Mouse (Mus musculus): ENCODE data around the gene Sel1l2. TPM values are rescaled to one million over a fixed set of nuclear protein-coding genes. Genes with fewer than 3 reads are reported as not detected.

The Sel1l2 gene
- total and polyA plus RNA-seq, 3 experiments, result not detected

DNA sequence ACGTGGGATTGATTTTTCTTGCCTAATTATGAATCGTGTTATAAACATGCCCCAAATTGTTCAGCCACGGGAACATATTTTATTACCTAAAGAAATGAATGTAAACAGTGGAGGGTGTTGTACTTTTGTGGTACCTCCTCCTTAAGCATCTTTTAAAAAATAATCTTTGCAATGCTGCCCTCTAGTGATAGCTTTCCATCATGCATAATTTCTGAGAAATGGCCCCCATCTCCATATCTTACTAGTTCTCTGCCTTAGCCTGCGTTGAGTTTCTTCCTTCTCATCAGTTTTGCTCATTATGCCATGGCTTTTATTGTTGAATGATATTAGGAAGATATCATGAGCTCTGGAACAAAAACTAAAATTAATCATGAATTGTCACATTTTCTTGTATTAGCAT, 37.8 kb upstream of the Sel1l2 start:
- Histone ChIP-seq H3K79me2 (replicated peaks; ENCODE audit: control insufficient read depth, extremely low read depth, insufficient read depth, poor library complexity, severe bottlenecking) (no peaks in the 10 kb centered on the region), H3K9me3 (replicated peaks; ENCODE audit: low read length) (no peaks in the 10 kb centered on the region), H3K9ac (ENCODE audit: insufficient read depth, low read depth) (no peak overlapping the region), H3K27ac (ENCODE audit: insufficient read depth, low read depth) (no peak overlapping the region), H3K36me3 (replicated peaks in 1 of 2; ENCODE audit: control insufficient read depth in 1 of 2, insufficient read depth in 1 of 2, low read length in 1 of 2) (no peaks in the 10 kb centered on the region), H3K27me3 (replicated peaks) (no peaks in the 10 kb centered on the region), H3K4me1 (ENCODE audit: control insufficient read depth in 1 of 2, insufficient read depth in 2 of 2) (no peaks in the 10 kb centered on the region), H3K4me2 (ENCODE audit: insufficient read depth, low read depth, poor library complexity, severe bottlenecking) (no peak overlapping the region), H3K4me3 (replicated peaks in 1 of 3; ENCODE audit: low read depth in 2 of 3, low read length in 2 of 3, poor library complexity in 1 of 3) (no peak overlapping the region)
- TF ChIP-seq PAX5 (IDR thresholded peaks at IDR 0.05; ENCODE audit: low read length) (no peak), RAD21 (IDR thresholded peaks at IDR 0.05; ENCODE audit: low read depth, low read length) (peak; percentile 82), MAFK (IDR thresholded peaks at IDR 0.05; ENCODE audit: insufficient replicate concordance, low read length) (no peak), SMC3 (IDR thresholded peaks at IDR 0.05; ENCODE audit: low read depth, low read length) (peak; percentile 57), CTCF (conservative IDR thresholded peaks at IDR 0.05 in 1 of 2, IDR thresholded peaks at IDR 0.05 in 1 of 2; ENCODE audit: low read depth in 2 of 2, low read length in 2 of 2) (peak; percentile 21 to 78; a peak in 3 of 4 replicates)
- DNase-seq (ENCODE audit: extremely low read depth), result peak; percentile 70
- in situ Hi-C loops (cut with MboI; ENCODE audit: low pct_ligation_motif_present, low pct_unique_long_range_greater_than_20kb, low sequenced_read_pairs) (no loop called here), dilution Hi-C loops (cut with MboI; ENCODE audit: extremely low pct_ligation_motif_present, extremely low pct_unique_long_range_greater_than_20kb, low sequenced_read_pairs) (no loop called here)

DNA sequence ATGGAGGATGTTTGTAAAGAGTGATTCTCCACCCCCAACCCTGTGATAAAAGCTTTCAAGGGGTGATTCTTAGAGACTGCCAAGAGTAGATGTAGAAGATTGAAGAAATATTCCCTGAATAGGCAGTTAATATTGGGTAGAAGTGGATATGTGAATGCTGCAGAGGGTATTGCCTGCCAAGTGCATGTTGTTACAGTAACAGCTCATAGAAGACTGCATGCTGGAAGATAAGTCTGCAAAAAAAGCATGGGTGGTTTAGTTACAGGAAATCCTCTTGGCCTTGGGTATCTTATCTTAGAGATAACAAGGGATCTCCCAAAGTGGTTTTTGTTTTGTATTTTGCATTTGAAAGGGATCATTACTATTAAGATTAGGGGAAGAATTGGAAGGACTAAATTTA, 36.3 kb upstream of the Sel1l2 start:
- H3K4me1 ChIP-seq (ENCODE audit: control insufficient read depth in 1 of 2, insufficient read depth in 2 of 2), result no peaks in the 10 kb centered on the region
- dilution Hi-C loops (cut with MboI; ENCODE audit: extremely low pct_ligation_motif_present, extremely low pct_unique_long_range_greater_than_20kb, low sequenced_read_pairs), result no loop called here
- no peaks in the 10 kb centered on the region for H3K79me2 ChIP-seq (replicated peaks; ENCODE audit: control insufficient read depth, extremely low read depth, insufficient read depth, poor library complexity, severe bottlenecking)
- in situ Hi-C loops (cut with MboI; ENCODE audit: low pct_ligation_motif_present, low pct_unique_long_range_greater_than_20kb, low sequenced_read_pairs), result no loop called here
- H3K36me3 ChIP-seq (replicated peaks in 1 of 2; ENCODE audit: control insufficient read depth in 1 of 2, insufficient read depth in 1 of 2, low read length in 1 of 2), result no peaks in the 10 kb centered on the region
- DNase-seq (ENCODE audit: extremely low read depth), result no peak
- H3K9ac ChIP-seq (ENCODE audit: insufficient read depth, low read depth), result no peak overlapping the region
- TF ChIP-seq ZC3H11A (IDR thresholded peaks at IDR 0.05; ENCODE audit: low read depth, low read length), result no peak
- no peak for TF ChIP-seq KAT2A (IDR thresholded peaks at IDR 0.05; ENCODE audit: insufficient replicate concordance, low read length)
- TF ChIP-seq ZKSCAN1 (IDR thresholded peaks at IDR 0.05; ENCODE audit: borderline replicate concordance, low read depth, low read length), result no peak
- TF ChIP-seq MYC (IDR thresholded peaks at IDR 0.05; ENCODE audit: low read depth, low read length), result no peak
- no peak for TF ChIP-seq MAFK (IDR thresholded peaks at IDR 0.05; ENCODE audit: insufficient replicate concordance, low read length)
- TF ChIP-seq MXI1 (IDR thresholded peaks at IDR 0.05; ENCODE audit: low read depth, low read length), result no peak
- no peak for TF ChIP-seq CHD1 (IDR thresholded peaks at IDR 0.05; ENCODE audit: low read depth, low read length)
- no peak overlapping the region for H3K4me2 ChIP-seq (ENCODE audit: insufficient read depth, low read depth, poor library complexity, severe bottlenecking)
- H3K27ac ChIP-seq (ENCODE audit: insufficient read depth, low read depth), result no peak overlapping the region
- no peaks in the 10 kb centered on the region for H3K9me3 ChIP-seq (replicated peaks; ENCODE audit: low read length)
- no peaks in the 10 kb centered on the region for H3K27me3 ChIP-seq (replicated peaks)
- H3K4me3 ChIP-seq (replicated peaks in 1 of 3; ENCODE audit: low read depth in 2 of 3, low read length in 2 of 3, poor library complexity in 1 of 3), result no peak overlapping the region

- TF ChIP-seq USF1 (IDR thresholded peaks at IDR 0.05; ENCODE audit: low read depth, low read length) (no peak), MEF2A (IDR thresholded peaks at IDR 0.05; ENCODE audit: borderline replicate concordance, low read depth, low read length) (no peak), USF2 (conservative IDR thresholded peaks at IDR 0.05; ENCODE audit: low read depth, low read length) (no peak), ZNF384 (IDR thresholded peaks at IDR 0.05; ENCODE audit: low read depth, low read length) (no peak), RAD21 (IDR thresholded peaks at IDR 0.05; ENCODE audit: low read depth, low read length) (no peak), ETS1 (conservative IDR thresholded peaks at IDR 0.05; ENCODE audit: low read depth, low read length) (no peak), KAT2A (IDR thresholded peaks at IDR 0.05; ENCODE audit: insufficient replicate concordance, low read length) (no peak), GABPA (IDR thresholded peaks at IDR 0.05; ENCODE audit: insufficient replicate concordance, low read depth, low read length) (no peak), POLR2A (IDR thresholded peaks at IDR 0.05; ENCODE audit: low read depth, low read length) (no peak), SMC3 (IDR thresholded peaks at IDR 0.05; ENCODE audit: low read depth, low read length) (no peak), NELFE (IDR thresholded peaks at IDR 0.05; ENCODE audit: low read depth, low read length) (no peak), UBTF (IDR thresholded peaks at IDR 0.05; ENCODE audit: low read depth, low read length) (no peak), POLR2AphosphoS2 (IDR thresholded peaks at IDR 0.05; ENCODE audit: low read depth, low read length) (no peak), CTCF (conservative IDR thresholded peaks at IDR 0.05 in 1 of 2, IDR thresholded peaks at IDR 0.05 in 1 of 2; ENCODE audit: low read depth in 2 of 2, low read length in 2 of 2) (no peak), TCF12 (IDR thresholded peaks at IDR 0.05; ENCODE audit: low read depth, low read length) (no peak), ZMIZ1 (IDR thresholded peaks at IDR 0.05; ENCODE audit: low read depth, low read length) (no peak), ZC3H11A (IDR thresholded peaks at IDR 0.05; ENCODE audit: low read depth, low read length) (no peak)
- Histone ChIP-seq H3K4me3 (replicated peaks in 1 of 3; ENCODE audit: low read depth in 2 of 3, low read length in 2 of 3, poor library complexity in 1 of 3) (no peak overlapping the region), H3K27me3 (replicated peaks) (no peaks in the 10 kb centered on the region), H3K4me2 (ENCODE audit: insufficient read depth, low read depth, poor library complexity, severe bottlenecking) (no peak overlapping the region), H3K9me3 (replicated peaks; ENCODE audit: low read length) (peaks cover 6% of the 10 kb centered on the region), H3K9ac (ENCODE audit: insufficient read depth, low read depth) (no peak overlapping the region), H3K27ac (ENCODE audit: insufficient read depth, low read depth) (no peak overlapping the region), H3K36me3 (replicated peaks in 1 of 2; ENCODE audit: control insufficient read depth in 1 of 2, insufficient read depth in 1 of 2, low read length in 1 of 2) (no peaks in the 10 kb centered on the region), H3K4me1 (ENCODE audit: control insufficient read depth in 1 of 2, insufficient read depth in 2 of 2) (no peaks in the 10 kb centered on the region), H3K79me2 (replicated peaks; ENCODE audit: control insufficient read depth, extremely low read depth, insufficient read depth, poor library complexity, severe bottlenecking) (no peaks in the 10 kb centered on the region)
- dilution Hi-C loops (cut with MboI; ENCODE audit: extremely low pct_ligation_motif_present, extremely low pct_unique_long_range_greater_than_20kb, low sequenced_read_pairs), result no loop called here
- in situ Hi-C loops (cut with MboI; ENCODE audit: low pct_ligation_motif_present, low pct_unique_long_range_greater_than_20kb, low sequenced_read_pairs), result no loop called here
- no peak for DNase-seq (ENCODE audit: extremely low read depth)
Measured at GRCm38 (mm10) chr2:140395744-140396231, 6.3 kb upstream of the Sel1l2 start.

Measured in CH12.LX (cell line).